Mouse (Mus musculus) liver, embryonic 12.5 days (tissue): Measurements from ENCODE around the gene Smoc1. TPM values are rescaled to one million over a fixed set of nuclear protein-coding genes. Genes with fewer than 3 reads are reported as not detected.

ENCODE experiments used
- ATAC-seq: fragments of 200-750 bp; cut with Nextera tagmentation; 2 replicates; pipeline ENCODE4 v1.8.0; 2017; ENCODE audit warnings: moderate number of reproducible peaks, mild to moderate bottlenecking, moderate library complexity
- H3K27ac ChIP-seq: fragments of 300-500 bp; sonication (generic); 2 replicates; pipeline ENCODE4 v1.5.1; 2016; ENCODE audit warnings: mild to moderate bottlenecking
- H3K27me3 ChIP-seq: fragments of 300-500 bp; sonication (generic); replicated peaks from 2 replicates; pipeline ENCODE4 v1.6.1; 2016; ENCODE audit warnings: mild to moderate bottlenecking, moderate library complexity
- H3K36me3 ChIP-seq: fragments of 300-500 bp; sonication (generic); 2 replicates; pipeline ENCODE4 v1.6.1; 2016; ENCODE audit warnings: mild to moderate bottlenecking, moderate library complexity
- H3K4me1 ChIP-seq: fragments of 300-500 bp; sonication (generic); 2 replicates; pipeline ENCODE4 v1.6.1; 2016
- H3K4me2 ChIP-seq: fragments of 300-500 bp; sonication (generic); 2 replicates; pipeline ENCODE4 v1.6.1; 2016; ENCODE audit warnings: mild to moderate bottlenecking, moderate library complexity
- H3K4me3 ChIP-seq: fragments of 300-500 bp; sonication (generic); 2 replicates; pipeline ENCODE4 v1.5.1; 2016; ENCODE audit warnings: mild to moderate bottlenecking, moderate library complexity
- H3K9ac ChIP-seq: fragments of 300-500 bp; sonication (generic); 2 replicates; pipeline ENCODE4 v1.6.1; 2016; ENCODE audit warnings: mild to moderate bottlenecking, moderate library complexity
- H3K9me3 ChIP-seq: fragments of 300-500 bp; sonication (generic); replicated peaks from 2 replicates; pipeline ENCODE4 v1.6.1; 2016; ENCODE audit warnings: mild to moderate bottlenecking, moderate library complexity
- WGBS: fragments of 180-500 bp; shearing (Covaris S2); methylation state at CpG from one replicate; pipeline ENCODE4 v1.1.7; 2016; ENCODE audit not compliant: insufficient replicate concordance; 5-methylcytosine and 5-hydroxymethylcytosine counted together
- polyA plus RNA-seq: library from polyadenylated mRNA; unstranded; fragments of >200 nt; fragmentation: Nextera tagmentation; extraction: Ambion mirVana; gene quantifications from 2 replicates; pipeline ENCODE4 v1.2.1, GENCODE M21; 2016

Gene Smoc1
- polyA plus RNA-seq, 1 experiment from 2014 or later = 7.9 TPM

- Histone ChIP-seq H3K36me3 (no peaks in the 10 kb centered on the region), H3K27ac (no peak overlapping the region), H3K4me1 (no peaks in the 10 kb centered on the region), H3K4me3 (peak overlapping the region; percentile 56; the same call in 1 of the 2 replicates), H3K27me3 (peaks cover 51% of the 10 kb centered on the region), H3K9ac (no peak overlapping the region), H3K9me3 (no peaks in the 10 kb centered on the region), H3K4me2 (peak overlapping the region; percentile 67)
- 45% methylated on average over 16 of the region's 16 CpGs for WGBS
- no peak for ATAC-seq
Measured at GRCm38 (mm10) chr12:81028291-81028920, 1.8 kb downstream of the Smoc1 start.

GRCm38 (mm10) chr12:81029731-81030130 lies 3.1 kb downstream of the Smoc1 start:
- no peak overlapping the region for H3K9ac ChIP-seq
- H3K9me3 ChIP-seq = no peaks in the 10 kb centered on the region
- ATAC-seq = no peak
- no peak overlapping the region for H3K27ac ChIP-seq
- H3K4me2 ChIP-seq = no peak overlapping the region
- peaks cover 46% of the 10 kb centered on the region for H3K27me3 ChIP-seq
- 50% methylated on average over 4 of the region's 4 CpGs for WGBS
- no peaks in the 10 kb centered on the region for H3K4me1 ChIP-seq
- no peak overlapping the region for H3K4me3 ChIP-seq
- H3K36me3 ChIP-seq = no peaks in the 10 kb centered on the region

- WGBS = 75% methylated on average over 7 of the region's 7 CpGs
- peaks cover 30% of the 10 kb centered on the region for H3K27me3 ChIP-seq
Measured at GRCm38 (mm10) chr12:81031579-81031978, 5.0 kb downstream of the Smoc1 start.

GRCm38 (mm10) chr12:81033389-81034041 lies 6.9 kb downstream of the Smoc1 start:
- peak; percentile 65 for ATAC-seq

More at GRCm38 (mm10) chr12:81031579-81031978, 5.0 kb downstream of the Smoc1 start:
- H3K9ac ChIP-seq = no peak overlapping the region
- H3K36me3 ChIP-seq = no peaks in the 10 kb centered on the region
- no peak overlapping the region for H3K27ac ChIP-seq
- no peaks in the 10 kb centered on the region for H3K9me3 ChIP-seq
- no peak overlapping the region for H3K4me2 ChIP-seq
- no peak for ATAC-seq
- no peak overlapping the region for H3K4me3 ChIP-seq
- no peaks in the 10 kb centered on the region for H3K4me1 ChIP-seq

GRCm38 (mm10) chr12:81034042-81034417 lies 7.4 kb downstream of the Smoc1 start:
- Histone ChIP-seq H3K27me3 (peaks cover 8% of the 10 kb centered on the region; the same call in 1 of the 2 replicates), H3K36me3 (no peaks in the 10 kb centered on the region), H3K27ac (no peak overlapping the region), H3K4me1 (no peaks in the 10 kb centered on the region), H3K9ac (no peak overlapping the region), H3K9me3 (no peaks in the 10 kb centered on the region), H3K4me2 (no peak overlapping the region), H3K4me3 (no peak overlapping the region)
- ATAC-seq = no peak
- WGBS = 60% methylated on average over 4 of the region's 4 CpGs

More at GRCm38 (mm10) chr12:81033389-81034041, 6.9 kb downstream of the Smoc1 start:
- no peaks in the 10 kb centered on the region for H3K9me3 ChIP-seq
- no peaks in the 10 kb centered on the region for H3K4me1 ChIP-seq
- peak overlapping the region; percentile 55; the same call in 1 of the 2 replicates for H3K27ac ChIP-seq
- peak overlapping the region; percentile 21; the same call in 1 of the 2 replicates for H3K4me2 ChIP-seq
- peaks cover 11% of the 10 kb centered on the region for H3K27me3 ChIP-seq
- no peak overlapping the region for H3K4me3 ChIP-seq
- no peak overlapping the region for H3K9ac ChIP-seq
- WGBS = 60% methylated on average over 15 of the region's 15 CpGs
- no peaks in the 10 kb centered on the region for H3K36me3 ChIP-seq

GRCm38 (mm10) chr12:81035850-81036249 lies 9.2 kb downstream of the Smoc1 start:
- Histone ChIP-seq H3K27me3 (no peaks in the 10 kb centered on the region; the same call in 1 of the 2 replicates), H3K36me3 (no peaks in the 10 kb centered on the region)

GRCm38 (mm10) chr12:81043616-81044015 lies 17.0 kb downstream of the Smoc1 start:
- H3K9me3 ChIP-seq = no peaks in the 10 kb centered on the region
- H3K27ac ChIP-seq = no peak overlapping the region
- no peaks in the 10 kb centered on the region for H3K4me1 ChIP-seq
- no peak overlapping the region for H3K9ac ChIP-seq
- no peak overlapping the region for H3K4me3 ChIP-seq
- no peaks in the 10 kb centered on the region for H3K27me3 ChIP-seq
- H3K36me3 ChIP-seq = no peaks in the 10 kb centered on the region
- no peak for ATAC-seq
- 66% methylated on average over 11 of the region's 11 CpGs for WGBS
- 0 out of 2 replicates have a peak overlapping the region, but pooled peaks have one; percentile 0 for H3K4me2 ChIP-seq

More at GRCm38 (mm10) chr12:81035850-81036249, 9.2 kb downstream of the Smoc1 start:
- Histone ChIP-seq H3K9me3 (no peaks in the 10 kb centered on the region), H3K4me2 (no peak overlapping the region), H3K27ac (no peak overlapping the region), H3K9ac (no peak overlapping the region), H3K4me3 (no peak overlapping the region), H3K4me1 (no peaks in the 10 kb centered on the region)
- WGBS = 51% methylated on average over 6 of the region's 6 CpGs
- no peak for ATAC-seq

GRCm38 (mm10) chr12:81046926-81047325 lies 20.3 kb downstream of the Smoc1 start:
- H3K4me1 ChIP-seq = no peaks in the 10 kb centered on the region
- ATAC-seq = no peak
- H3K27me3 ChIP-seq = no peaks in the 10 kb centered on the region
- no peaks in the 10 kb centered on the region for H3K36me3 ChIP-seq
- no peak overlapping the region for H3K4me2 ChIP-seq
- no peaks in the 10 kb centered on the region for H3K9me3 ChIP-seq
- H3K9ac ChIP-seq = no peak overlapping the region
- WGBS = 50% methylated on average over 5 of the region's 5 CpGs
- no peak overlapping the region for H3K27ac ChIP-seq
- H3K4me3 ChIP-seq = no peak overlapping the region

GRCm38 (mm10) chr12:81049661-81050060 lies 23.1 kb downstream of the Smoc1 start:
- Histone ChIP-seq H3K4me3 (no peak overlapping the region), H3K27me3 (no peaks in the 10 kb centered on the region), H3K27ac (no peak overlapping the region), H3K9ac (no peak overlapping the region), H3K4me1 (no peaks in the 10 kb centered on the region), H3K9me3 (no peaks in the 10 kb centered on the region), H3K36me3 (no peaks in the 10 kb centered on the region), H3K4me2 (no peak overlapping the region)
- 73% methylated on average over 5 of the region's 5 CpGs for WGBS
- no peak for ATAC-seq

GRCm38 (mm10) chr12:81055000-81055705 lies 28.5 kb downstream of the Smoc1 start:
- Histone ChIP-seq H3K4me1 (no peaks in the 10 kb centered on the region), H3K9ac (no peak overlapping the region), H3K36me3 (no peaks in the 10 kb centered on the region), H3K27ac (no peak overlapping the region), H3K27me3 (no peaks in the 10 kb centered on the region), H3K9me3 (no peaks in the 10 kb centered on the region), H3K4me2 (no peak overlapping the region), H3K4me3 (no peak overlapping the region)
- no peak for ATAC-seq
- 69% methylated on average over 11 of the region's 11 CpGs for whole genome bisulfite sequencing

GRCm38 (mm10) chr12:81055811-81056210 lies 29.2 kb downstream of the Smoc1 start:
- H3K36me3 ChIP-seq = no peaks in the 10 kb centered on the region
- ATAC-seq = no peak
- 74% methylated on average over 2 of the region's 2 CpGs for whole genome bisulfite sequencing
- no peaks in the 10 kb centered on the region for H3K9me3 ChIP-seq
- H3K4me3 ChIP-seq = no peak overlapping the region
- no peak overlapping the region for H3K9ac ChIP-seq
- no peaks in the 10 kb centered on the region for H3K4me1 ChIP-seq
- H3K27me3 ChIP-seq = no peaks in the 10 kb centered on the region
- no peak overlapping the region for H3K27ac ChIP-seq
- no peak overlapping the region for H3K4me2 ChIP-seq

- WGBS = 45% methylated on average over 4 of the region's 4 CpGs
- Histone ChIP-seq H3K9ac (no peak overlapping the region), H3K4me1 (no peaks in the 10 kb centered on the region), H3K9me3 (no peaks in the 10 kb centered on the region), H3K4me3 (no peak overlapping the region), H3K27me3 (no peaks in the 10 kb centered on the region), H3K27ac (no peak overlapping the region), H3K4me2 (no peak overlapping the region), H3K36me3 (no peaks in the 10 kb centered on the region)
- ATAC-seq = no peak
Measured at GRCm38 (mm10) chr12:81057619-81058018, 31.0 kb downstream of the Smoc1 start.
